Mouse (Mus musculus) adrenal gland, adult 8-10 months (tissue): Measurements from ENCODE around the gene Gltp. TPM values are rescaled to one million over a fixed set of nuclear protein-coding genes. Genes with fewer than 3 reads are reported as not detected.

Experiments used
- DNase-seq: peaks from one replicate; pipeline ENCODE4 v3.0.0; 2022
- total RNA-seq, 4 experiments: library from RNA; stranded (reverse); gene quantifications; 2 replicates each; pipeline ENCODE4 v1.2.4; 2022

Gene Gltp
- total RNA-seq, result 10 to 100 TPM; 49.4 to 67.4 (median 55.3) TPM

DNA sequence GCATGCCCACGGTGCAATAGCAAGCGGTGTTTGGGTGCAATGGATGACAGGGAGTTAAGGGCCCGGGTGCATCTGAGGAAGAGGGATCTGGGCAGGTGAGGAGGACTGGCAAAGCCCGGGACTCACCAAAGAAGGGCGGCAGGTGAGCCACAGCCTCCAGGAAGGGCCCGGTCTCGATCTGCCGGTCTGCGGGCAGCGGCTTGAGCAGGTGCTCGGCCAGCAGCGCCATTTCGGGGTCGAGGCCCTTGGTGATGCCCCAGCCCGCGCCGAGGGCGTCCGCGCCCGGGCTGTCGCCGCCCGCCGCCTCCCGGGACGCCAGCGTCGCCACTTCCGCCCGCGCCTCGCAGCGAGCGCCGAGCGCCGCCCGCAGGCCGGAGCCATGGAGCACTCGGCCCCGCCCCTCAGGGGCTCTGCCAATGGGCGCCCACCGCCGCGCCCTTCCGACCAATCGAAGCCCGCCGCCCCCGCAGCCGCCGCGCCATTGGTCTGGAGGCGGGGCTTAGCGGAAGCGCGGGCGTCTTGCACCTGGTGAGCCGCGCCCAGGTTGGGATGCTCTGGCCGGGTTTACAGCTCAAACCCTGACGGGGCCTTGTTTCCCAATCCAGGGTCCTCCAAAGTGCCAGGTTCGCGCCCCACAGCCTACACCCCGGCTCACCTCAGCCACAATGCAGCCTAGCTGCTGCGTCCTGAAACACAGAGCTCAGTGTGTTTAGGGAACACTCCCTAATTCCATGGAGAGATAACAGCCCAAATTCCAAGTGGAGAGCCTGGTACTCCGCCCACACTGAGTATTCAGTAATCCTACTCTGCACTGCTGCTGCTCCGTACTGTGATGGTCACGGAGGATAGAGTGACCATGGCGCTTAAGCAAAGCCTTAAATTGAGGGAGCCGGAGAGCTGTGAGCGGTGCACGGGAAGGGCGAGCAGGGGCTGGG lies at the start of gene Gltp:
TSS of gene Gltp (minus strand) at position 352 of the 935 bp plus-strand sequence.
- DNase-seq, result peak; percentile 89

DNA sequence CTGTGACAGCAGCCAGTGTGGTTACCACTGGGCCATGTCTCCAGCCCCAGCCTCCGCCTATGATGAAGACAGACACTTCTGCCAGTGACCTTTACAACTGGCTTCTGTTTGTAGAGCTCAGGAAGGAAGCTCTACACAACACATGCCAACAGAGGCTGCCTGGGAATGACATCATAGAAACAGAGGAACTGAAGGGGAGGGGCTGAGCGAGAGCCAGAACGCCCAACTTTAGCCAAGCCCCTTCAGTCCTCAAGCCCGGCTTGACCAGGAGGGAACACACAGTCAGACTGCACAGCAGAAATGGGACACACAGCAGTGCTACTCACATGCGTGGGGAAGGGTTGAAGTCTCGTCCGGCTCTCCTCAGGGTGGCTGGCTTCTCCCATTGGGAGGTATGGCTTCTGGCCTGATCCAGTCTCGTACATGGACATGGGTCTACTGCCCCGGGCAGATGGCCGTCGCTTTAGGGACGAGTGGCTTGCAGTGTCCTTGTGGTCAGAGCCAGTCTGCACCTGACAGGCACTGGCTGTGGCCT lies 48.0 kb upstream of the Gltp start:
- DNase-seq, result peak; percentile 44

DNA sequence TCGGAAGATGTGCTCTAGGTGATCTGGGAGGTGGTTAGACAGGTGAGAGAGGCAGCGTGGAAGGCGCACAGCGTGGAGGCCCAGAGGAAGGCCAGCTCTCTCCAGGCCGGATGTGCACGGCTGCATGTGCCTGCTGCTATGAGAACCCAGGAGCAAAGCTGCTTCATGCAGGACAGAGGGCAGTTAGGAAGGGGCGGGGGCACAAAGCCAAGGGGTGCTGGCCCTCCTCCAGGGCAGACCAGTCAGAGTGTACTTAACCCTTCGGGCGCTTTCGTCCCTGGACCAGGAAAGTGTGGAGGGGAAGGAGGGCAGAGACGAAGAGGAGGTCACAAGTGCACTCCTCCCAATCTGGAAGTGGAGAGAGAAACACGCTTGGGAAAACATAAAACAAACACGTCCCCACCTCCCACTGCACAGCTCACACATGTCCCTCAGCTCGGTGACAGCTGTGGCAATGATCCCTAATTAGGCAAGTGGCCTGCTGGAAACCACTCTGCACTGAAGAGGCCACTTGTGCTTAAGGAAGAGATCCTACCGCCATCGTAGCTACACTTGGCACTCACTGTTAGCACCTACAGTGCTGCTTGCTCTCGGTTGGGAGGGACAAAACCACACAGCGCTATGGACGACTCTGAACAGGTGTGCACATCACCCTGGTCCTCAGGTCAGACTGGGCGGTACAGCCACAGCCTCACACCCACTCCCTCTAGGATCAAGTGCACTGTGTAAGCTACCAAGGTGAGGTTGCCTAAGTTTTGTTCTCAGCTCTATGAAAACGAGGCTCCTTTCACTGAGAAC lies 46.5 kb upstream of the Gltp start:
- DNase-seq, result no peak

DNA sequence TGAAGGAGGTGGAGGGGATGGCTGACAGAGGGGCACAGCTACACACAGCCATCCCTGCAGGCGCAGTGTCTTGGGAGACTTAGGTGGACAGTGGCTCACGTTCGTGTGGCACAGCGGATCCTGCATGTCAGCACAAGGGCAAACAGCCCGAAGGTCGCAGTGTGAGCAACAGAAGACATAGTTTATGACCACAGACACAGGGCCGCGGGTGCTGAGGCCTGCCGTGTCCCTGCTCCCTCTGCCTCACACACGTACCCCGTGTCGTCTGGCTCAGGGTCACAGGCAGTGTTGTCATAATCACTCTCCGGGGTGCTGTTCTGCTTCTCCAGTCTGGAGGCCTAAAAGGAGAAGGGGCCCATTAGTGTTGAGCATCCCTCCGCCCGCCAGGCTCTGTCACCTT lies 42.8 kb upstream of the Gltp start:
- peak; percentile 72 for DNase-seq

DNA sequence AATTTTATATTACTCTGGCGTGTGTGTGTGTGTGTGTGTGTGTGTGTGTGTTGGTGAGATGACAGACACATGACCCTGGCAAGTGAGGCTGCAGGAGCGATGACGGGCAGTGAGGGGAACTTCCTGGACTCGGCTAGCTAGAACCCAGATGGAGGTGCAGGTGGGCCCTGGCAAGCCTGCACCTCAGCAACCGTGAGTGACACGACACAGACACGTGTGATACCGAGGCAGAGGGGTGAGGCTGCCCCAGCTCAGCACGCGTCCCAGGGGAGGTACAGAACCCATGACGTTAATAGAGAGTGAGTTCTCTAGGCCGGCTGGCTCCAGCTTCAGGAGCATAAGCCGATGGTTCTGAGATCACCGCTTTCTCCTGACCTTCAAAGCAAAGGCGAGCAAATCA lies 41.2 kb upstream of the Gltp start:
- DNase-seq, result no peak

DNA sequence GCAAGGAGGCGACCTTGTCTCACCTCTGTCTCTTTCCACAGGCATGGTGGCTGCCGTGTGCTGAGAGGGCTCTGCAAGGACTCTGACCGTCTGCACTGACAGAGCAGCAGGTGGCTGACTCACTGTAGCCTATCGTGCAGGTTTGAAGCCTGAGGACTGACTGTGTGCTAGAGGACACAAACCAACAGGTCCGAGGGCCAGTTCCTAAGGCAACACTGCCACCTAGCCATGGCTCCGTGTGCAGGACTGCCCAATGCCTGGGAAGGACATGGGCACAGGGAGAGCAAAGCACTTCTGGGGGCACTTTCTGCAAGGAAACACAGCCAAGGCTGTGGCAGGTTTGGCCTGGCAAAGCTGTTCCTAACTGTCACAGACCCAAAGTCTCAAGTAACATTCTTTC lies 40.7 kb upstream of the Gltp start:
- no peak for DNase-seq

DNA sequence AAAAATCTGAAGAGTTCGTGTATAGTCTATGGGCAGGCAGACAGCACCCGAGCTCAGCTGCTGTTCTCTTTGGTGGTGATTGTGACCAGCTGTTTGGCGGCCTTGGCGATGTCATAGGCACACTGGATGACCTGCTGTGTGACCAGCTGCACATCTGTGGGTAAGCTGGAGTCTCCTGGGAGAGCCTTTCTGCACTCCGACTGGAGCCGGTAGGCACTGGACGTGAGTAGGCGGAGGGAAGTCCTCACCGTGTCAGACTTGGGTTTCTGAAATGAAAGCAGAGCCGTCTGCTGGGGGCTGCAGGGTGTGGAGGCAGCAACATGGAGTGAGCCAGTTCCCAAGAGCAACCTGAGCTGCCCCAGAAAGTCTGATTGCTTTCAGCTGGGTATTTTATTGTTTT lies 39.3 kb upstream of the Gltp start:
- no peak for DNase-seq

DNA sequence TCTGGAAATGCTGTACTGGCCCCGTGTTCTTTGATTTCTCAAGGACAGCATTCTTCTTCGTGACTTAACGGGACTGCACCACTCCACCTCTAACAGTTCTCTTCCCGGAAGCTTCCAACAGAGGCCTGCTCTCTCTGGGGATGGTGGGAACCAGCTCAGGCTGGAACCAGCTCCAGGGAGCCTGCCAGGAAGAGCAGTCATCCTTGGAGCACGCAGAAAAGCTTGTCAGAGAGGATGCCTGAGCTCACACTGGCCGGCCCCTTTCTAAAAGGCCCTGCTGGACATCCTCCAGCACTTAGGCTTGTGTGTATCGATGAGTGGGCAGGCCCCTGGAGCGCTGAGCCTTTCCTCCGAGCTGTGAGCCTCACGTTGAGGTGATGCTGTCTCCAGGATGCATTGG lies 37.4 kb upstream of the Gltp start:
- DNase-seq, result no peak

DNA sequence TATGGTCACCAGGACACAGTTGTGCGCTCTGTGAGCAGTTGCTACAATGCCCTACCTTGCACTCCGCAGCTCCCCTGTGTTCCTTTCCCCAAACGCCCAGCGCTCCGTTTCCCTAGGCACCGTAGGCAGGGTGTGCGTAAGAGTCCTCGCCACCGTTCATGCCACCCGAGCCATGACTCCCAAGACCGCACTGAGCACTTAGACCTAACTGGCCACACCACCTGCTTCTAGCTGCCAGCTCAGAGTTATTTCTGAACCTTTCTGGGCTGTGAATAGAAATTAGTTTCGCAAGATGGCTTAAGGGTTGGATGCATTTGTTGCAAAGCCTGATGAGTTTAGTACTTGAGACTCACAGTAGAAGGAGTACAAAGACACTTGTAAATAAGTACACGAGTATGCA lies 32.1 kb upstream of the Gltp start:
- DNase-seq, result no peak

DNA sequence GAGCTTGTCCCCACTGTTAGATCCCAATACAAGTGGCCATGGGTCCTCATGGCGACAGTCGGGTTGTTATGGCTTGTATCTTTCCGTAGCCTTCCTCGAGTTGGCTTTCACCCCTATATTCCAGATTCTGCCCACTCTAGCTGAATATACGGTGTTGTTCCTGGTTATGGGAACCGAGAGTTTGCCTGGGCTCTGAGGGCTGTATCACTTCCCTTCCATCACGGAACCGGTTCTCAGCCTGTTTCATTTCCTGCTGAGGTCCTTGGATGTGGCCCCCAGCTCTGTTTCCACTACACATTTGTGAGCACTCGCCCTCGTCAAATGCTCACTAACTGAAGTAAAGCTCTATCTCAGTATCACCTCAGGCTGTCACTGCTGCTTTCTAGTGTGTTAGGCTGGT lies 31.2 kb upstream of the Gltp start:
- no peak for DNase-seq

DNA sequence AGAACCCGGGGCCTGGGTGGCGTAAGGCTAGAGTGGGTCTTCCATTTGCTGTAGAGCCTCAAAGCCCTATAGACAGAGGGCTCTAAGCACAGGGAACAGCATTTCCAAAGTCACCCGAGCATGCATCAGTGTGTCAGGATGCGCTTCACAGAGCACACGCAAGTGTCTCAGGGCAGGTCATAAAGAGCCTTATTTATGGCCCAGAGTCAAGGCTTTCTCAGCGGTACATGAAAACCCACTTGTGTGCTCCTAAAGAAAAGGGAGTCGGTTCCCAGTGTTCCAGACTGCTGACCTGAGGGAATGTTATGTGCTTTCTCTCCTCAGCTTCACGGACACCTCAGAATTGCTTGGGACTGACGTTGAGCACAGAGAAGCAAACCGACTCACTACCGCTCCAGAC lies 30.0 kb upstream of the Gltp start:
- DNase-seq, result no peak

DNA sequence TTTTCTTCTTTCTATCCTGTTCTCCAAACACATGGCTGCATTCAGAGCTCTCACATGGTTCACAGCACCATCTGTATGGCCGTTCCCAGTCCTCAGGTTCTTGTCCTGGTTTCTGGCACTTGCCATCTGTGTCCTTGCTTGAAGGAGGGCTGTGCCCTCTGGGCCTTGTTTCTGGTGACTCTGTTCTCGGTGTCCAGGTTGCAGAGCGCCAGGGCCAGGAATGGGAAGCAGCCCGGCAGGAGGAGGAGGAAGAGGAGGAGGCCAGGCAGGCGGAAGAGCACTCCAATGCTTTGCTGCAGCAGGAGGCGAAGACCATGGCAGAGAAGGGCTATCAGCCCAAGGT lies 29.1 kb upstream of the Gltp start:
- no peak for DNase-seq

DNA sequence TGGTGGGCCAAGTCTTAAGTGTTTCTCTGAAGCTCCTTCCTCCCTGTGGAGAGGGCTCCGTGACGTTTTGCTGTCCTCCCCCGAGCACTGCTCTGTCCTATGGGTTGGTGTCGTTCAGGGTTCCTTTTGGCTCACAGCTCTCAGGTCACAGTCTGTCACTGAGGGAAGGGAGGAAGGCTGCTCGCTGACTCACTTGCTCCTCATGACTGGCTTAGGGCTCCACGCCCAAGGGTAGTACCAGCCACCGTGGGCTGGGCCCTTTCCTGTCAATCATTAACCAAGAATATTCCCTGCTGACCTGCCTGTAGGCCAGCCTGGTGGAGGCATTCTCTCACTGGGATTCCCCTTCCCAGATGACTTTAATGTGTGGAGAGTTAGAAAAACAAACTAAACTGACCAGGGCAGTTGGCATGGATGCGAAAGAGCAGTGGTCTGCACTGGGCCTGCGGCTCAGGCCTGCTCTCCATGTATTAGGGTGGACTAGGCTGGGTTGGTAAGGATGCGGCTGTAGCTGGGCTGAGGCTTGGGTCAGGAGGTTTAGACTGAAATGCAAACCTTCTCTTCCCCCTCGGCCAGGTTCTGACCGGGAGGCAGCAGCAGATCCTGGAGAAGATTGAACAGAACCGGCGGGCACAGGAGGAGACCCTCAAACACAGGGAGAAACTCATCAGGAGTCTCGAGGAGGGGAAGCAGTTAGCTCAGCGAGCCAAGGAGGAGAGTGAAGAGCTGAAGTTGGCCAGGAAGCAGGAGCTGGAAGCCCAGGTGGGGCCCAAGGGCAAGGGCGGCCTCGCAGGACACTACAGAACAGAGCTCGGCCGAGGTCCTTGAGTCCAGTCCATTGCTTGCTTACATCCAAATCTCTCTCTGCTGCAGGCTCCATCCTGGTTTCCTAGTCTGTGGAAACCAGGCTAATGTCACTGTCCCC lies 28.5 kb upstream of the Gltp start:
- DNase-seq, result no peak

DNA sequence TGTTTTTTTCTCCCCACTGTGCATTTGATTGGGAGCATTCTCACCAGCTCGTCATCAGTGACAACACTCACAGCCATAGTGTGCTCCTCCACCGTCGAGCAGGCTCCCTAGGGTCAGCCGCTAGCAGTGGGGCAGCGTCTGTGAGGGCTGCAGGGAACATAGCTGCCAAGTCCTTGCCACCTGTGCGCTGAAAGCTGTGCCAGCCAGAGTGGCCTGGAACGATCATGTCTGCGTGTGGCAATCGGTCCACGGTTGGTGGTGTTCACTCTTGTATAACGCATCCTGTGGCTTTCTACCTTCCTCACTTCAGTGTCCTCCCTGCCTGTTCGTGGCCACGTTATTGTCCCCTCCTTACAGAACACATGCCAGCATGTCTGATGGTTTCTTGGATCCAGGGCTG lies 27.7 kb upstream of the Gltp start:
- no peak for DNase-seq

DNA sequence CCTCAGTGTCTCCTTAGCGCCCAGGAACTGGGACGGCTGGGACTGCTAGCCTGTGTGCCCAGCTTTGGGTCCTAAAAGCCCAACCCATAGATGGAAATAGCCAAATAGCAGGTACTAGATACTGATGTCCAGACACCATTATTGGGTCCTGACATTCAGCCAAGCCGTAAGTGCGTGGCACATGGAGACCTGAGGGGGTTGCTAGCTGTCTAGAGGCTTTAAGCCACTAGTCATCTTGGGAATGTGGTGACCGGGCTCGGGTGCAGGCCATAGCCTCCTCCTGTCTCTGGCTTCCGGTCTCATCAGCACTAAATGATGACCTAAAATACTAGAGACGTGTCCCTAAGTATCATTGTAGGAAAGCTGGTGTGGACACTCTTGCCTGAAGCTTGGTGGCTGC lies 27.2 kb upstream of the Gltp start:
- no peak for DNase-seq

DNA sequence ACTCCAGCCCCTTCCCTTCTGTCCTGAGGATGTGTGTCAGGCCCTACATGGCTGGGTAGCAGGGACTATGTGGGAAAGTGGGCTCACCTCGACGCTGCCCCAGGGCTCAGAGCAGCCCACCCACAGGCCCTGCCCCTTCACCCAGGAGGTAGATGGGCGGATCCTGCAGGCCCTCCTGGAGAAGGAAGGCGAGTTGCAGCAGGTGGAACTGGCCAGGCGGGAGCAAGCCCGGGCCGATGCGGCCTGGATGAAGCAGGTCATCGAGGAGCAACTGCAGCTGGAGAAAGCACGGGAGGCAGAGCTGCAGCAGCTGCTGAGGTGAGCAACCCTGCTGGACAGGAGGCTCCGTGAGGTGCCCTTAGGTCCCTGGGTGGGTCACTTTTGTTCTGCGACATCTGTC lies 26.5 kb upstream of the Gltp start:
- no peak for DNase-seq

DNA sequence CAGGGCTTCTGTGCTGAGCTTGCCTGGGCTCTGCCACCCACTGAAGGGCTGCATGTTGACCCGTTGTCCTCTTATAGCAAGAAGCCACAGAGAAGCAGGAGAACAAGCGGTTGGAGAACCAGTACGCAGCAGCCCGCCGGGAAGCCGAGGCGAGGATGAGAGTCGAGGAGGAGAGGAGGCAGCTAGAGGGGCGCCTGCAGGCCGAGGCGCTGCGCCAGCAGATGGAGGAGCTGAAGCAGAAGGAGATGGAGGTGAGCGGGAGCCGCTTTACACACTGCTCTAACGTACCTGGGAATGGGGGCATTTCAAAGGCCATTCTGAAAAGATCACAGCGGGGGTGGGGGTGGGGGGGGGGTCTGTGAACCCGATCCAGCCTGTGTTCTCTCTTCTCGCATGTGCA lies 23.8 kb upstream of the Gltp start:
- DNase-seq, result no peak

DNA sequence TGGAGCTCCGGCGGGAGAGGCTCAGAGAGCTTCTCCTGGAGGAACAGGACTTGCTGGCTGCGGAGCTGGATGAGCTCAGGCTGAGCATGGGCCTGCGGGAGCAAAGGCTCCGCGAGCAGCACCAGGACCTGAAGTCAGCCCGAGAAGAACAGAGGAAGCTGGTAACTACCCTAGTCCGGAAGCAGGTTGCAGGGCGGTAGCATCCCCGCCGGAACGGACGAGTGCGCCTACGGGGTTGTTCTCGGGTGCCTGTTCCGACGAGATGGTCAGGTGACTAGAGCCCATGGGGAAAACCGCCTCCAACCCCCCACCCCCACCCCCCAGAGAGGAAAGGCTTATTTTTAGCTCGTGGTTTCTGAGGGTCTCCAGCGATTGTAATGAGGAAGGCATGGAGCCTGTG lies 18.6 kb upstream of the Gltp start:
- DNase-seq, result no peak

DNA sequence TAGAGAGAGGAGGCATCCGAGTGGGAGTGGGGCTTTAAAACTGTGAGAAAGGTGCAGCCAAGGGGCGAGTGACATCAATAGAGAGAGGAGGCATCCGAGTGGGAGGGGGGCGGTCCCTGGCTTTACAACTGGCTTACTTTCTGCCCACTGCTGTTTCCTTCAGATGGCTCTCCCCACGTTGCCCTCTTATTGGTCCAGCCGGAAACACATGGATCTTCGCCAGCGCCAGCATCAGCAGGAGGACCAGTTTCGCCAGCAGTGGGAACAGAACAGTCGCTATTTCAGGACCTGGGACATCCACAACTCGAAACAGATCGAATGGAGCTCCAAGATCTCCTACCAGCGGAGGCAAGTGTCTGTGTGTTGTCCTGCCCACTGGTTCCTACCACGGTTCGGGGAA lies 17.7 kb upstream of the Gltp start:
- no peak for DNase-seq

DNA sequence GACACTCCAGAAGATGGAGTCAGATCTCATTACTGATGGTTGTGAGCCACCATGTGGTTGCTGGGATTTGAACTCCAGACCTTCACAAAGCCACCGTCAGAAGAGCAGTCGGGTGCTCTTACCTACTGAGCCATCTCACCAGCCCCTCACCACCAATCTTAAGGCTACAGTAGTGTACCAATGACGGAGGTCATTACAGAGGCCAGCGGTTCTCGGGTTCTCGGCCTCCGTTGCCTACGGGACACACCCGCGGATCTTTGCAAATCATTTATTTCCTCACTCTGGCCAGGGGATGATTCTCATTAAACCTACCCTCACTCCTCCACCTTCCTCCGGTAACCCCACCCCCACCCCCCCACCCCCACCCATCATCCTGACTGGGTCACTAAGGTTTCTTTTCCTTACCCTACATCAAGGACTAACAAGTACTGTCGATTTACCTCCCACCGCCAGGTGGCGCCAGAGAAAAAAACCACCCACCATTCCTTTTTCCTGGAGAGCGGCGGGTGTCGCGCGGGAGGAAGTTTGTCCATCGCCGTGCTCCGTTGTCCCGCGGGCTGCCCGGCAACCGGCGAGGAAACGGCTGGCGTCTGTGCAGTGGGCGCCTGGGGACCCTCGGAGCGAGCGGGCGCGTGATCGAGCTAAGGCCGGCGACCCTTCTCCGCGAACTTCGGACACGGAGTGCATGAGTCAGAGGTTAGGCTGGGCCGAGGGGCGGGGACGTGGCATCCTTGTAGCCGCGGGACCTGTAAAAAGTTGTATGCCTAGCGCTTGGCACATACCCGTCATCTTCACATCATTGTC lies 16.7 kb upstream of the Gltp start, which contains the start of gene Tchp:
TSS of gene Tchp (plus strand) at position 496 of the 804 bp plus-strand sequence.
- DNase-seq, result peak; percentile 89
